Mouse (Mus musculus): ENCODE measurements at regions not wholly inside any gene's neighbourhood (a gene's known extent, or its start where the extent isn't known, plus 50 kb on each side); places are given as distances from the start of the nearest gene placed in this dataset.

DNA sequence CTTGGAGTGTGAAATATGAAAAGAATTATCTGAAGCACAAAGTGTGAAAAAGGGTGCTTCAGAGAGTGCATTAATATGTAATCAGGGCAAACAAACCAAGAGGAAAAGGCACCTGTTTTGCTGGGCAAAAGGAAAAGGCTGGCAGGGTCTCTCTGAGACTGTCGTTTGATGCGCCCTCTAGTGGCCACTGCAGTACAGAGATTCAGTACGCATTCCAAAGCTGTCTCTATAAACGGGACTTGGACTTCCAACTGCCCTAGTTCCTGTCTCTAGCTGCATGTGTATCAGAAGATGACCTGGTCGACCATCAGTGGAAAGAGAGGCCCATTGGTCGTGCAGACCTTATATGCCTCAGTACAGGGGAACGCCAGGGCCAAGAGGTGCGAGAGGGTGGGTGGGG, 58.7 kb upstream of the D16Ertd472e start:
- DNase-seq (ENCODE audit: low spot score in 2 of 2) = peak; percentile 68 to 80

DNA sequence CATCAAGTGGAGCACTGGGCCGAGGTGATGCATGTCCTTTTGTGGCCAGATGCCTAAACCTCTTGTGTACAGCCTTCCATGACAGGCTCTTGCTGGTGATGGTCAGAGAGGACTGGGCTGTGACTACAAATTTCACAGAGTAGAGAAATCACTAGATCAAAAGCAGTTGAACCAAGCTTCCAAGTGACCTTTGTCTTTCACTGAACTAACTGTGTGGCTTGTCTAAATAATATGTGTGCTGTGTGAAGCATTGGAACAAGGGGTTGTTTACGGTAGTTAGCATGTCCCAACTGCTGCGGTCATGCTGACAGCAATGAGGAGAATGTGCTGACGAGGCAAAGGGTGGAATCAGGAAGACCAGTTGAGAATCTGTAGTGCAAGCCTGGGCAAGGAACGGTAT, 55.3 kb upstream of the D16Ertd472e start:
- DNase-seq (ENCODE audit: low spot score in 2 of 2) = no peak

DNA sequence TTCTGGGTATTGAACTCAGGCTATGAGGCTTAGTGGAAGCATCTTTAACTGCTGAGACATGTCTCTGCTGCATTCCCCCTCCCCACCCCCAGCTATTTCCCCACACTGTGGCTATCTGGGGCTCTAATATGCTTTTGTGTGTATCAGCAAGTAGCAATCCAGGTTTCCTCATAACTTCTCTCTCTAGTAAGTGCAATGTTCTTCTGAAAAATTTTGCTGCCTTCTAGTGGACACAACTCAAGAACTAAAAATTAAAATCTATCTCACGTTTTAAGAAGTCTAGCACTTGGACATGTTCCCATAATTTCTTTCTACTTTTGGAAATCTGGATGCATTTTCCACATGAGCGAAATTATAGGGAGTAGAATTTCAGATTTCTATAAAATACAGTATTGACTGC, 50.3 kb upstream of the D16Ertd472e start:
- DNase-seq (ENCODE audit: low spot score in 2 of 2) = no peak

Data from left cerebral cortex, adult 18-20 months (tissue).